Mouse (Mus musculus): ENCODE measurements around the gene Epha10.
"Not testable (repeated sequence)": the region's sequence is repeated elsewhere in the genome, so short reads cannot be mapped to it uniquely, and the experiment has no call there.

Gene Epha10

DNA sequence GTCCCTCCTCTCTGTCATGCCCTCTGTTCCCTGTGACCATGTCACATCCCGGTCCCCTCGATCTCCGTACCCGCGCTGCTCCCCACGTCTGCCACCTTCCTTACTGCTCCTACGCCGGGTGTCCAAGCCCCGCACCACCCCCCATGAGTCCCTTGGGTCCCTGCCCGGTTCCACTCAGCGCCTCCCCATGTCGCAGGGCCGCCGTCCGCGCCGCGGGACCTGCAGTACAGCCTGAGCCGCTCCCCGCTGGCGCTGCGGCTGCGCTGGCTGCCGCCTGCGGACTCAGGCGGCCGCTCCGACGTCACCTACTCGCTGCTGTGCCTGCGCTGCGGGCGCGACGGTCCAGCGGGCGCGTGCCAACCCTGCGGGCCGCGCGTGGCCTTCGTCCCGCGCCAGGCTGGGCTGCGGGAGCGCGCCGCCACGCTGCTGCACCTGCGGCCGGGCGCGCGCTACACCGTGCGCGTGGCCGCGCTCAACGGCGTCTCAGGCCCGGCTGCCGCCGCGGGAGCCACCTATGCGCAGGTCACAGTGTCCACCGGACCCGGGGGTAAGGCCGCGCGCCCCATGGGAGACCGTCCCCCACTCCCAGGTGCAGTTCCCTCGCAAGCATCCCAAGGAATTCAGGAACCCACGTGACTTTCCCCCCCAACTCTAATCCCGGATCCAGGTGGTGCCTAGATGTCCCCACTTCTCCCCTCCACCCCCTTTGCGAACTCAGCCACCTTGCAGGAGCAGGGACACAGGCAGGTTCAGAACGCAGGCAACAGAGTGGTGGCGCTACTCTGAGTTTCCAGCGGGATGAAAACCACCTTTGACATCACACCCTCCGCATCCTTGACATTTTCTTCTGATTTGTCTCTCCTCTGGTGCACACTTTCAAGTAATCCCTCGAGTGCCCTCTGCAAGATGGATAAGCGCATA lies 14.1 kb downstream of the Epha10 start:
- DNase-seq, result no peak

DNA sequence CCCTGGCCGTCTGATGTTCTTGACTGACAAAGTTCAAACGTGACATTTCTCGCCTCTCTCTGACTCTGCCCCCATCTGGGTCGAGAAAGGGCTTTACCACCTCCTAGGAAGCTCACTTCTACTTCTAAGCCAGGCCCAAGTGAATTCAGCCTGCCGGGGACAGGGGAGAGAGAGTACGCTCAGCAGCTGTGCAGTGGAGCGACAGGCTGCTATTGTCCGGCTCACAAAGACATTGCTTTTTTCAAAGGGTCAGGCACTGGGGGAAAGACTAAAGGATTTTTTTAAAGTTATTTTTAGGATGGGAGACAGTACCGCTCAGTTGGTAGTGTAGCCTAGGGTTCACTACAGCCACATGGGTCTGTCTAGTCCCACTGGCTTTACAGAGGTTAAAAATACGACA lies 17.7 kb downstream of the Epha10 start:
- DNase-seq, result no peak

DNA sequence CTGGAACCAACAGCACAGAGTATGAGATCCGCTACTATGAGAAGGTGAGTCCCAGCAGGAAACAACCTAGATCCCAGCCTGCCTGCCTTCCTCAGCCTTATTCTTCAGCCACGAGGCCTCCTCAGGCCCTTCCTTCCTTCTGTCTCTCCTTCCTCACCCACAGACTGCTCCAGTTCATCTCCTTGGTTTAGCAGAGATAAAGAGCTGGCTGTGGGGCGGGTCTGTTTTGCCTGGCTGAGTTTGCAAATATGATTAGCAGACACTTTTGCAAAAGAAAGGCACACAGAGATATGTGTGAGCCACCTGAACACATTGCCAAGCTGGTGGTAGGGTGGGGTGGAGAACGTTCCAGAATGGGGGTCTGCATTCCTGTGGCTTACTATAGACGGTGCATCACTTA lies 19.2 kb downstream of the Epha10 start:
- no peak for DNase-seq

DNA sequence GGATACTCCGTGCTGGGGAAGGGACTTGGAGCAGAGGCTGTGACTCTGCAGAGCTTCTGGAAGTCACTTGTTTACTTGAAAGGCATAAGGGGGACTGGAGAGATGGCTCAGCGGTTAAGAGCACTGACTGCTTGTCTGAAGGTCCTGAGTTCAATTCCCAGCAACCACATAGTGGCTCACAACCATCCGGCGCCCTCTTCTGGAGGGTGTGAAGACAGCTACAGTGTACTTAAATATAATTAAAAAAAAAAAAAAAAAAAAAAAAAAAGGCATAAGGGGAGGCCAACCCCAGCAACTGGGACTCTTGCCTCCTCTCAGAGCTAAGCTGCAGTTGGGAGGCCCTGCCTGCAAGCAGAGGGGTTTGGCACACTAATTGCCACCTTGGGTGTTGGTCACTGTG lies 24.7 kb downstream of the Epha10 start:
- no peak for DNase-seq

DNA sequence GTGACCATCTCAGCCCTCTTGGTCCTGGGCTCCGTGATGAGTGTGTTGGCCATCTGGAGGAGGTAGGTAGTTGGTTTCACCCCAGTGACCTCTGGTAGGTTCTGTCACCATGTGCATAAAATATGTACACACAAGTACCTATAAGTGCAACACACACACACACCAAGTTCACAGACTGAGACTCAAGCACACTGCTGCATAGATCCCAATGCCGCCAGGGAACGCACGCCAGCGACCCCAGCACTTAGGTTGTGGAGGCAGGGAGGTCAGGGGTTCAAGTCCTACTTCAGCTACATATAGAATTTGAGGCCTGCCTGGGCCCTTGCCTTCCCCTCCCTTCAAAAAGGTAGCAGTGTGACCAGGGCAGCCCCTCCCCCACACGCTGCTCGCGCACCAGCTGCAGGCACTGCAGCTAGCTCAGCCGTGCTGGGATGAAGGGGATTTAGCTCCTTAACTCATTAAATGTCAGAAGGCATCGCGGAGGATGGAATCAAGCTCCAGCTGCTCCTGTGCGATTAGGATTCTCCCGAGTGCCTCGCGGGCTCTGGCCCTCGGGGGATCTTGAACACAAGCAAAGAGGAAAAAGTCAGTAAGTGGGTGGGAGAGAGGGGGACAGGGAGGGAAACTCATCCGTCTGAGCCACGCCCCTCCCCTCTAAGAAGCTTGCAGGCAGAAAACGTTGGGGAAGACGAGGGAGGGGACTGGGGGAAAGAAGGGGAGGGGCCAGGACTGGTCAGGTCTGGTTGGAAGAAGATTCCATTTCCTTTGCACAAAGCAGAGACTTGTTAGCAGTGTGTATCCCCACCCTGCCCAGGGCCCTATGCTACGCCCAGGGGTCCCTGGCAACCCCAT lies 25.5 kb downstream of the Epha10 start:
- DNase-seq, result no peak

DNA sequence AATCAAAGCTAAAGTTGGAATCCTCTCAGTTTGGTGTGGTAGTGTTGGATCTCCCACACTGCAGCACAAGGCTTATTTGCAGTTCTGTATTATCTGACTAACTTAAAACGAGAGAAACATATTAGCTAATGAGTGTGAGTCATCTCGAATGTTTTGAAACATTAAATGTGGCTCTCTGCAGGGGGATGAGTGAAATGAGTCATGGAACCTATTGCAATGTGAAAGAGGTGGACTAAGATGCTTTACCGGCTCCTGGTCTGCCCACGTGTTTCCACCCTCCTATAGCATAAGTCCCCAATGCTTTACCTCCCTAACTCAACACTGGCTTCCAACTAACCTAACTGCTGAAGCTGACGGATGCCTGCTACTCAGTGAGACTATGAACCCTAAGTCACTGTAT lies 47.4 kb downstream of the Epha10 start:
- DNase-seq, result no peak

DNA sequence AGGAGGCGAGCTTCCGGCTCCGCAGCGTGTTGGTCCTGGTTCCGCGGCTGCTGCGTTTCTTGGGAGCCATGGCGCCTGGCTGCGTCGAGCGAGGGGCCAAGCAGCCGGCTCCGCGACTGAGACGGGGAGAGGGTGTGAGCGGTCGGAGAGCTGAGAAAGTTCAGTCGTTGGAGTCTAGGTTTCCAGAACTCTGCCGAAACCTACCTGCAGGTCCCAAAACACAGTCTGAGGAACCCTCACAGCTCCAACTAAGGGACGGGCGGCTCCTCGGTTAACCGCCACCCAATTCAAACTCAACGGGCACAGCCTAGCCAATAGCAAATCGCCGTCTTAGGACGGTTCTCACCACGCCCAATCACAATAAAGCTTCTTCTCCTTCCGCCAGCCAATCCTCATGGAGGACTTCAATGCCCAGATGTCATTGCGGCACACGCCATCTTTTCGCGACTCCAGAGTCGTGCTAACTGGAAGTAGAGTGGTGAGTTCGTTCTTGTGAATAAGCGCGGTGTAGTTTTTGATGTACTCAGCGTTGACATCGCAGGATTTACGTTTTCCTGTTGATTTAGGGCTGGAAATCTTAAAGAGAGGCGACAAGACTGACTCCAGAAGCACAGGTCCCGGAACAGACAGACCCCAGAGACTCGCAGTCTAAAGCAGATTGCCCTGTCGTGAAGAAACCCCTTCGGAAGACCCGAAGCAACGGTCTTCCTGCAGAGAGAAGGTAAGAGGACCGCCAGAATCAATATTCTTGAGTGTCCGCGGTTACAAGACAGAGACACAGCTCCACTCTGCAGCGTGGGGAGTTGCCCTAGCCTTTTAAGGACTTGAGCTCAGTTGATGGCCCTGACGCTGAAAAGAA lies 56.1 kb downstream of the Epha10 start, which contains the start of gene 9930104L06Rik:
Gene 9930104L06Rik (plus strand): TSS at position 436 of the 859 bp plus-strand sequence.
- DNase-seq, result peak; percentile 90 to 92

DNA sequence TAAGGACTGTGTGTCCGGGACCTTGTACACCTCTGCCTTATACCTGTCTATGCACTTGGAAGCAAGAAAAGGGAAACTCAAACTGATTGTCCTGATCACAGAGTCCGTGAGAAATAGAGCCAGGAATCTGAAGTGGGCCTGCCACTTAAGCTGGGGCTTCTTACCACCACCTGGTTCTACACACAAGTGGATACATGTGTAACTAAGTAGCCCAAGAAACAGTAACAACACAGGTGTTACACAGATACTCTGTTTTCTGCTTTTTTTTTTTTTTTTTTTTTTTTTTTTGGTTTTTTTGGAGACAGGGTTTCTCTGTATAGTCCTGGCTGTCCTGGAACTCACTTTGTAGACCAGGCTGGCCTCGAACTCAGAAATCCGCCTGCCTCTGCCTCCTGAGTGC lies 58.5 kb downstream of the Epha10 start, which contains the start of gene Cdca8:
Gene Cdca8 (minus strand): TSS at position 101 of the 400 bp plus-strand sequence.
- not testable (repeated sequence) for DNase-seq

DNA sequence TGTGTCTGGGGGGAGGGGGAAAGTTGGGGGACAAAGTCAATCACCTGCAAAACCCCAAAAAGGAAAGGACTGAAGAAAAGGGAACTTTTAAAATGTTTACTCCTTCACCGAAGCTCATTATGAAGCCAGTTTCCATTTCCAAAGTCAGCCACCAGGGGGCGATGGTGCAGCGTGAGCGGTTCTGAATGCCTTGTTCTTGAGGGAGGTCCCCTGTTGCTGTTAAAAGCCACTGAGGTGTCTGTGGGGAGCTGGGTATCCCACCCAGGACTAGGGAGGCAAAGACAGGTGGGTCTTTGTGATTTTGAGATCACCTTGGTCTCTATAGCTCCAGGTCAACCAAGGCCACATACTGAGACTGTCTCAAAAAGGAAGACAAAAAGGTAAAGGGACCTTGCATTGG lies 62.3 kb downstream of the Epha10 start:
- peak; percentile 67 to 77 for DNase-seq

DNA sequence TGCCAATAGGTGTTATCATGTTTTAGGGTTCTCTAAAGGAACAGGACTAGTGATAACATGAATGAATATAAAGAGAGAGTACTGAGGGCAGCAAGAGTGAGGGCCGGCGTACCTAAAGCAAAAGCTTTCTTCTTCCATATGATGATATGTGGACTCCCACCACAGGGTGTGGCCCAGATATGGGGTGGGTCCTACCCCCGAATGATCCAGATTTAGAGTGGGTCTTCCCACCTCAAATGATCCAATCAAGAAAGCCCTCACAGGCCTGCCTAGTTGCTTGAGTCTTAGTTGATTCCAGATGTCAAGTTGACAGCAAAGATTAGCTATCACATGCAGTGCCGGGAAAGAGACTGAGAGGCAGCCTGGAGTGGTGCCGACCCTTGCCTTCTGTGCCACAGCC lies 63.1 kb downstream of the Epha10 start:
- no peak for DNase-seq

DNA sequence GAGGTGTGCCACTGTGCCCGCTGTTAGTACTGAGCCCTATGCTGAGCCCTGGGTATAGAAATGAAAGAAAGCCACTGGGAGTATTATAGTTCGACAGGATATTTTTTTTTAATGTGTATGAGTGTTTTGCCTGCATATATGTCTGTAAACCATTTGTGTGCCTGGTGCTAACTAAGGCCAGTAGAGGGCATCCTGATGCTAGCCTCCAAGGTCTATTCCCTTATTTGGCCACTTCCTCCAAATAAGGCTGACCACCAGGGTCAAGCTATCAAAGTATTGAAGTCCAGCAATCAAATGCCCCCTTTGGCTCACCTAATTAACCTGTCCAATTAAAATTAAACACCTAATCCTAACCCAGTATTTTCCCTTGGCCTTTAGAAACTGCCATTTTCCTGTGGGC lies 64.3 kb downstream of the Epha10 start:
- DNase-seq, result no peak

DNA sequence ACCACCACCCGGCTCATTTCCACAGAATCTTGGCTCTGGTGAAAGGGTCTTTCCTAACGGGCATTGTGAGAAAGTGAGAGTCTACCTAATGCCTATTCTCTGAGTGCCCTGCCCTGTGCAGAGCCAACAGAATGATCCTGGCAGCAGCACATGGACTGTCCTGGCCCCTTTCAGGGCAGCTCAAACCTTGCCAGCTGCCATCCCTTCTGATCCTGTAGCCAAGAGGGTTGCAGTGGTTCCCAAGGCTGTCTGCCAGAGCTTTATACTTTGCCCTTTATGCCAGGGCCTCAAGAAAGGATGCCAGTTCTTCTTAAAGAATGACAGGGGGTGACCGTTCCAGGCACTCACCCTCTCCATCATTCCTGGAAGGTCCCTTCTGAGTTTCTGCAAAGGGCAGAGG lies 68.8 kb downstream of the Epha10 start:
- no peak for DNase-seq

DNA sequence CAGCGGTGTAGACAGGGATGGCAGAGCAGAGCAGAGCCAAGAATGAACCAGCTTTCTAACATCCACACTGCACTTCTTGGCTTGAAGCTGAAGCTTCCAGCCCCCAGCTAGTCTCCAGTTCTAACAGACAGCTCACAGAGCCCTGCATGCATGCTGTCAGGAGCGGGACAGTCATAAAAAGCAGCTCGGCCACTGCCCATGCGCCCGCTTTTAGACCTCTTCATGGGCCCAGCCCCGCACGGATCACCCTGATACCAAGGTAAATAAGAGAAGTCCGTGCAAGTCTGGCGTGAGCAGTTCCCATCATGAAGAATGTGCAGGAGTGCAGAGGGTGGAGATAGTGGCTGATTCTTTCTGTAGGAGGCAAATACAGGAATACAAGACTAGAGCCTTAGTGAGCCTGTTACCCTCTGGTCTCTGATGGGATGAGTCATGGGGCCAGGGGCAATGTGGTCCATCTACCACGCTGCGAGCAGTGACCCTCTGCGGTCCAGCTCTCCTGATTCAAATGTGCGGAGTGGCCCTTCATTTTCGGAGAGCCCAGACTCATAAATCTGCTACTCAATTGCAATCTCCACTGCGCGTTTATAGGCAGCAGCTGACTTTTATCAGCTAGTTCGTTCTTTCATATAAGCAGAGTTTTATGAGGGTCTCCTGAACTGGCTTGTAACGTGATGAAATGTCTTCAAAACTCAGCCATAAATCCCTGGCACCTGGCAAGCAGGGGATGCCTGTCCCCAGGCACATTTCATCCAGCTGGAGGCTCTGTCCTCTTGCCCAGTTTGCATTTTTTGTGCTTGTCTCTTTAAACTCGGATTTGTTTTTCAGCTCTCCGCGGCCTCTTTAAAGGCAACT lies 69.7 kb downstream of the Epha10 start:
- DNase-seq, result no peak

DNA sequence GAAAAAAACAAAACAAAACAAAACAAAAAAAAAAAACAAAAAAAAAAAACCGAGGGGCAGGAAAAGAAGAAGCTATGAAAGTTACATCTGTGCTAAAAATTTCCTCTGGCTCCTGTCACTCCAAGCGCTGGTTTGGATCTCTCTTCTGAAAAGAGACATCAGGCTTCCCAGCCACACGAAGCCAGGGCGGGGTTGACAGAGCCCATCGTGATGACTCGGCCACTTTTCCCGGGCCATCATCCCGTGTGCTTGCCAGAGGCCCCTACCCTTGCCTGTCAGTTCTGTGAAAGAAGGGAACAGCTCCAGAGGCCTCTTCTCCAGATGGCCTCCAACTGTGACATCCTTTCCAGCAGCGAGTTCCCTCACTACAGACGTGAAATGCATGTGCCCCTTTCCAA lies 70.3 kb downstream of the Epha10 start:
- no peak for DNase-seq

DNA sequence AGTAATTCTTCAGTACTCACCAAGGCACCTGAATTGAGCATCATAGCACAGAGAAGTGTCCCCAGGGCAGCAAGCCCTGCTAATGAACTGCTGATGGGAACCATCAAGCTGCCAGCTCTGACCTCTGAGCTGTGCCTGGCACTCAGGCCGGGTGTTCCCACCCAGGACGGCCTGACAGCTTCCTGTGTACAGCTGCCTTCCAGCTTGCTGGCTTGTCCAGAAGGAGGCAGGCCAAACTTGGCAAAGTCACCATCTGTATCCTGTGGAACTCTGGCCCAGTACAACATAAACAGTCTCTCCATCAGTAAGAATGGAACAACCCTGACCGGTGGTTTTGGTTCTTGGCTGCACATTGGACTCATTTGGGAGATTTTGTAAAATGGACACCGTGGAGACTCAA lies 72.8 kb downstream of the Epha10 start:
- no peak for DNase-seq

DNA sequence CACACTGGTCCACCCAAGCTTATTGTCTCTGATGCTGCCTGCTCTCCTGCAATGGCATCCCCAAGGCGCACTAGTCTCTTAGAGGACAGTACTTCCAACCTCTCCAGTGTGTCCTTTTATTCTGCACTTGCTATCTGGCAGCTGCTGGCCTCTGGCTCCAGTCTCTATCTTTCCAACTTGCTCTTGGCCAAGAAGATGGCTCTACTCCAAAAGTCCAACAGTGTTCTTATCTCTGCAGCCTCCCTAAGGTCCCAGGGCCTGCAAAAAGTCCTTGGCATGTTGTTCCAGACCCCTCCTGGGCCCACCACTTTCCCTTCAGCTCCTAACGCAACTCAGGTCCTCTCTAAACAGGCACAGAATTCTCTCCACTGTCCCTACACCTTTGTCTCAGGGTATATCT lies 76.6 kb downstream of the Epha10 start:
- no peak for DNase-seq

DNA sequence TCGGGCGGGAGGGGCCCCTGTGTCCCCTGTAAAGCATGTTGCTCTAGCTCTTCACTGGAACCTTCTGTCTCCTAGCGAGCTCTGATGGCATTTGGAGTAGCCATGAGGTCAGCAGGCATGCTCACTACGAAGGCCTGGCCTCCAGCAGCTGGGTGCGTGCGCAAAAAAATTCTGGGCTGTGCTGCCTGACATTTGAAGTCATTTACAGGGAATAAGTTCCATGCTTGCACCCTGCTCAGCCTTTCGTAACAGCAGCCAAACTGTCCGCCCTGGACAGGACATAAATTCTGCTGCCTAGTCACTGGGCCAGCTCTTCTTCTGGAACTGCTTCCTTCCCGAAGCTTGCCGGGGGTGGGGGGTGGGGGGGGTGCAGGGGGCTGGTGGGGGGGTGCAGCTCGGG lies 78.4 kb downstream of the Epha10 start:
- no peak for DNase-seq

DNA sequence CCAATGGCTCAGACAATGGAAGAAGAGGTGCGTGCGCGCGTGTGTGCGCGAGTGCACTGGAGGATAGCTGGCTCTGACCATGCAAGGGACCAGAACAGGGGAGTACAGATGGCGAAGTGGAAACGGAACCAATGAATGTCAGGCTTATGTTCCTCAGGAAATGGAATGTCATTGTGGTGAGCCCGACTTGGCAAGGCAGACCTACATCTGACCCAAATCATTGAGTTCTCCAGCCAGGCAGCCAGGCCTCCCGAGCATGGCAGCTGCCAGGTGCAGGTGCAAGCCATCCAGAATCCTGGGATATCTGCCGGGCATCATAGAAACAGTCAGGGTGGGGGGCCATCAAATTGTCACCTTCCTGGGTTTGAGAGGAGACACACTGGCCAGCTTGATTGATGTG lies 80.2 kb downstream of the Epha10 start:
- no peak for DNase-seq

DNA sequence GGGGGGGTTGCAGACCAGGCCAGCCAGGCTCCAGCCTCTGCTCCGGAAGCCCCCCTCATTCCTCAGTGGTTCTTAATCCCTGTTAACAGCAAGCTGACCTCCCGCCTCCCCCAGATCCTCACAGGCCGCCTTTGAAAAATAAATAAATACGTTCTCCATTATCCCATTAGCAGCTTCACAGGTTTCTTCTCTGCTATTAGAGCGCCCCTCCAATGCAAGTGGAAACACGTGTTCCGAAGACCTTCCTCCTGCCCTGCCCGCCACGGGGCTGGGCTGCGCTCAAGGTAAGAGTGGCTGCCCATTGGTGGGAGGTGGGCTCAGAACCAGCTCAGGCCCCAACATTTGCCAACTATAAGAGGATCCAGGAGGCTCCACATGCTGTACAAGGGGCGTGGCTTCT lies 81.9 kb downstream of the Epha10 start:
- no peak for DNase-seq

DNA sequence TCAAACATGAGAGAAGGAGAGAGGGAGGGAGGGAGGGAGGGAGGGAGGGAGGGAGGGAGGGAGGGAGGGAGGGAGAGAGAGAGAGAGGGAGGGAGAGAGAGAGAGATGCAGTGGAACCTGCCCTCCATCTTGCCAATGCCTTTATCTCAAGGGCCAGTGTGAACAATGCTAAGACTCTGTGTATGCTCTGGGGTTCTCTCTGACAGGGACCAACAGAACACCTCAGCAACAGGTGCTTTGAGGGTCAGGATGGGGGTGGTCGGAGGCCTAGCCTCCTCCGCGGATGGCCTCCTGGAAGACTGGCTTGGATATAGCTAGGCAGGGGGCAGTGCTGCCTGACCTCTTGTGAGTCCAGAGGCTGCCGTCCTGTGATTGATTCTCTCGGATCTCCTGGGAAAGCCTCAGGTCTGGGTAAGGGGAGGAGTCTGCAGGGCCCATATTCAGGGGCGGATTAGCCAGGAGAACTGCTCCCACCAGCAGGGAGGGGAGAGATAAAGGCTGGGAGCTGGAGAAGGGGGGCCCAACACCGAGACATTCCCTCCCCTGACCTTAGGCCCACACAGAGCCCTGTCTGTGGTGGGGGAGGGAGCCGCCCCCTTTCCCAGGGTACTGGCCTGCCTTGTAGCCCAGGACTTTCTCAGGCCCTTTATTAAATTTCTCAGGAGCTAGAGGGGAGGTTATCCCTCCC lies 84.4 kb downstream of the Epha10 start:
- no peak for DNase-seq
